Mouse (Mus musculus): ENCODE measurements around the gene Ppp4r2.

Ppp4r2 gene

DNA sequence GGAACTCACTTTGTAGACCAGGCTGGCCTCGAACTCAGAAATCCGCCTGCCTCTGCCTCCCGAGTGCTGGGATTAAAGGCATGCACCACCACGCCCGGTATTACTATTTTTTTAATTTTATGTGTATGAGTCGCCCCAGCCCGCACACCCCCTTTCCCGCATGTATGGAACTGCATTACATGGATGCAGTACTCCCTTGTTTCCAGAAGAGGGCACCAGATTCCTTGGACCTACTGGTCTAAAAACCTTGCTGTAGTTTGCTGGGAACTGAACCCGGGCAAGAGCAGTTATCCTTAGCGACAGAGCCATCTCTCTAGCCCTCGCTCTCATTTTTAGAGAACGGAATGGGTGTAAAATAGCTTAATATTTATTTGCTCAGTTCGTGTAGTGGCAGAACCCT, 49.8 kb downstream of the Ppp4r2 start:
- DNase-seq (ENCODE audit: low spot score) = no peak

DNA sequence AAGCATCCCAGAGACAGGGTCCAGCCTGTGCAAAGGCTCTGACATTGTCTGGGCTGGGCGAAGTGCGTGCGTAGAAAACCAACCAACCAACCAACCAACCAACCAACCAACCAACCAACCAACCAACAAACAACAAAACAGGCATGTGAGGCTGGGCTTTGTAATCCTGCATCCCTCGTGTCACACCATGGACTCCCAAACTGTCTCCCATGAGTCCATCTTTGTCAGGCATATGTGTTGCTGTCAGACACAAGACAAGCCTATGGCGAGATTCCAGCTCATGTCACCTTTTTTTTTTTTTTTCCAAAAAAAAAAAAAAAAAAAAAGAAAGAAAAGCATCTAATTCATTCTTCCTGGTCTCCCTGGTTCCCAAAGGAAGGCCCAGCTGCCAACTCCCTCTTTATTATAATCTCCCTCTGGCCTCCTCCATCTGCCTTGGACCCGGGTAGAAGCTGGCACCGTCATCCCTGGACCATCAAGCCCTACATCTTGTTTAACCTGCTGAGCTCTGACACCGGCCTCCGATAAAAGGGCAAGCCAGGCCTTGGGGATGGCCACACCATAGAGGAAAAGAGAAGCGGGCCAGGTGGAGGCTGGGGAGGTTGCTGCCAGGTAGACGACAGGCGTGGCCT, 51.3 kb downstream of the Ppp4r2 start:
- no peak for DNase-seq (ENCODE audit: low spot score)

DNA sequence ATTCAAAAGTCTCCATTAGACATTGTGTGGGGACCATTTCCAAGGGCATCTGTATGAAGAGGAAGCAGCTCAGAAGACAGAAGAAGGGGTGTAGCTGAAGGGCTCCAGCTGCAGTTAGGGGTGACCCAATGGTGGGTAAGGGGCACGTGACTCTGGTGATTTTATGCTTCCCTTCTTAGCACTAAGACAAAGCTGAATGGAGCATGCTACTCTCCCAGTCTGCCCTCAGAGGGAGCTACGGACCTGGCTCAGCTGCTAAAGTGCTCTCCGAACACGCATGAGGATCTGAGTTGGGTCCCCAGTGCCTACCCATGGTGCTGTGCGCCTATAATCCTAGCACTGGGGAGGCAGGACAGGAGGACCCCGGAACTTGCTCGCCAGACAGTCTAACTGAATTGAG, 52.0 kb downstream of the Ppp4r2 start:
- no peak for DNase-seq (ENCODE audit: low spot score)

DNA sequence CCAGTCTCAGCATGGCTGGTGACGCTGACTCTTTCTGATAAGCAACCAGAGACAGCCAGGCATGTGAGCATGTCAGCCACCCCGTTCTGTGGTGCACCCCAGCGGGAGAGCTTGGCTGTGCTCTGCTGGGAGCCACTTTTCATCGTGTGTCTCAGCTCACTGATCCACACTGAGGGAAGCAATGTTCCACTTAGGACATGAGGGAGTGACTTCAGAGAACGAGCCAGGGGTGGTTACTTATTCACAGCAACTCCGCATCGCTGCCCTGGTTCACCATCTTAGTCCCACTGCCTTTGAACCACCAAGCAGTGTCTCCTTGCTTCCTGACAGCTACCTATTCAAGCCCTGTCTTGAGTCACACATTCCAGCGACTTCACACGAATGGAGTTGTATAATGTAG, 53.6 kb downstream of the Ppp4r2 start:
- DNase-seq (ENCODE audit: low spot score) = no peak

DNA sequence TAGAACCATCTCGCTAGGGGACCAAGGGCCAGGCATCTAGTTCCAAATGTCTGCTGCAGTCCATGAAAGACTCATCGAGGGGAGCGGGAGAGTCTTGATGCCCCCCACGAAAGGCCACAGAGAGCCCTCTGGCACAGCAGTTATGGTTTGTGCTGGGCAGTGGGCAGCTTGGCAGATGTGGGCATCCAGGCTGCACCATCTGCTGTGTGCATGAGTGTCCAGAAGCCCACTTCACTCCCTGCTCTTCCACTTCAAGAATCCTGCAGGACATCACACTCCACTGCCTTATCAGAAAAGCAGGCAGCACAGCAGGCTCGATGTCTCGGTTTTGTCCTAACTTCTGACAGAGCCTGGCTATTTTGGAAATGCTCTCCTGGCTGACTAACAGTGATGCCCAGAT, 55.9 kb downstream of the Ppp4r2 start:
- no peak for DNase-seq (ENCODE audit: low spot score)

DNA sequence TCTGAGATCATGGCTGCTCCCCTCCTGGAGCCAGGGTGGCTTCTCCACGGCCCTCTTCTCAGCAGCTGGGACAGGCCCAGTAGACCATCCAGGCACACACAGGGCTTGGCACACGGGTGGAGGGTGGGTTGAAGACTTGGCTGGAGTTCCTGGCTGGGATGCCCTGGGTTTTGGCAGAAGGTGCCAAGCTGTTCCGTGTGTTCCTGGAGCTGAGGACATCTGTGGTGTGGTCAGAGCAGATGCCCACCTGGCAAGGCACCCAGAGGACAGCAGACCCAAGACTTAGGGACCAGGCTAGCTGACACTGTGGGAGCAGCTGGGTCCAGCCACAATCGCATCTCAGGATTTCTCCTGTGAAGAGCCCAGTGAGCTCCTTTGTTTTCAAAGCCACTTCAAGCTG, 59.1 kb downstream of the Ppp4r2 start:
- no peak for DNase-seq (ENCODE audit: low spot score)

DNA sequence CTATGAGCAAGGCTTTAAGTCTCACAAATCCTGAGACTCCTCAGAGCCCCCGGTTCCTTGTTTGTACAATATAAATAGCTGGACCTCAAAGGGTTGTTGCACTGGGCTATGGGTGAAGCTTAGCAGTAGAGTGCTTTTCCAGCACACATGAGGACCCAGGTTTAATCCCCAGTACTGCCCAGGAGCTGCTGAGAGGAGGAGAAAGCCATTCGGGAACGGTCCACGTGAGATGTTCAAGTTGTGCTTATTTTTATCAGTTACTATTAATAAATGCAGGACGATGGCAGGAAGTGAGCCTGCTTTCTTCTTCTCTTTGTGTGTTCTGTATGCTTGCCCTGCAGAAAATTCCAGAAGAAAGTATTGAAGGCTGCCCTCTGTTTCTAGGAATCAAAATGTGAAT, 59.7 kb downstream of the Ppp4r2 start:
- DNase-seq (ENCODE audit: low spot score) = no peak

DNA sequence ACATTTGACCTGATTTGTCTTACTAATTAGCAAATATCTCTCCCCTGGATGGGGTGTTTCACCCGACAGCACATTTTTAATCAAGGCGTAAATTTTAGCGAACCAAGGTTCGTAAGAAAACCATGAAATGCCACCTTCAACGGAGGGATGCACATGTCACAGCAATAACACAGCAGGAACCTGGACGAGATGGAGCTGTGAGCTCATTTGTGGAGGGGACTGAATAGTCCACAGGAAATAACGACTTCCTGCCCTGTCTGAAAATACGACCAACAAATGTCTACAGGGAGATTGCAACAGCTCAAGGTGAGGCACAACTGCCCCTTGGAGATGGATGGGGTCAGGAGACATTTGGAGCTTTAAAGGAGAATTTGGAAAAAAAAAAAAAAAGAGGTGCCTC, 61.8 kb downstream of the Ppp4r2 start:
- DNase-seq (ENCODE audit: low spot score) = no peak

DNA sequence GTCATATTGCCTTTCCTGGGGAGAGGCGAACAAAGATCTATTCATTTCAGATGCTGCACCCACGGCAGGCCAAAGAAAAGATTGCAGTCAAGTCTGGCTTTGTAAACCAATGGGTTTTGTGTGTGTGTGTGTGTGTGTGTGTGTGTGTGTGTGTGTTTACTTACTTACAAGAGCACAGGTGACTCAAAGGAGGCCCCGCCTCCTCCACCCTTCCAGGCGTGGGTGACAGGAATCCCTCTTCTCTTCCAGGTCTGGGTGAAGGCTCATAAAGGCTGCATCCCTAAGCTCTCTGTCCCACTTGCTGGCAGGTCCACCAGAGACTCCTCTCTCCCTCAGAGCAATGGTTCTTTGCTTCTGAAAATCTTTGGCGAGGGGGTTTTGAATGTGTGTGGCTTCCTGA, 63.5 kb downstream of the Ppp4r2 start:
- no peak for DNase-seq (ENCODE audit: low spot score)

DNA sequence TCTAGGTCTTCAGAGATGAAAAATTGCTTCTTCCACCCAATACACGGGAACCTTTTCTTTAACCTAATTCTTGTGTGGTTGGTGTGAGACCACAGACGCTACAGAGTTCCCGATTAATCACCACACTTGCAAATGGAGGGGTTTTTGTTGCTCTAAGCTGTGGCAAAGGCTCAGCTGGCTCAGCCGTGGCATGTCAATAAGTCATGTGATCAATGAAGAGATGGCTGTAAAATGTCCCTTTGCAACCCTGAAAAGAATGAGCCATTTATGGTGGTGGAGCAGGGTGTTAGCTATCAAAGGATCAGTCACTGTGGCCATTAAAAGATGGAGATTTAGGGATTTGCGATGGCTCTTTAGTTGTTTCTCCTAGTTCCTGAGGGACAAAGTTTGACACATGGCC, 71.0 kb downstream of the Ppp4r2 start:
- DNase-seq (ENCODE audit: low spot score) = no peak

DNA sequence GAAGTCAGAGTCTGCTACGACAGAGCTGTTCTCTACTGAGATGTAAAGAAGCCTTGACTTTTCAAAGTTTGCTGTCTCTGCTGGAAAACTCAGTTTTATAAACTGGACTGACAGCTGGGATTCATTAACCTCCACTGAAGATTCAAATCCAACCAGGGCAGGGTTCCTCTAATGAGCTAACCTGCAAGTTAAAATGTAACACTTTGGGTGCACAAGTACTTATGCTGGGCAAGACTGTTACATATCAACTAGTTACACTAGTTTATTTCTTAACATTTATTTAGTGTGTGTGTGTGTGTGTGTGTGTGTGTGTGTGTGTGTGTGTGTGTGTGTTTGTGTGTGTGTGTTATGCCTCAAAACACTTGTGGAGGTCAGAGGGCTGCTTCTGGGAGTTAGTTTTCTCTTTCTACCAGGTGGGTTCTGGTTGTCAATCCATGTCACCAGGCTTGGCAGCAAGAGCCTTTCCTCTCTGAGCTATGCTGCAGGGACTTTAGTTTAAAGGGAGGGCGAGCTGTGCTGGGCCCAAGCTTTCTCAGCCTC, 76.8 kb downstream of the Ppp4r2 start:
- no peak for DNase-seq (ENCODE audit: low spot score)

Data from spleen, adult 12 weeks (tissue).